Mouse (Mus musculus) layer of hippocampus, postnatal 14 days (tissue): ENCODE results near the gene Adgrg1. TPM values are rescaled to one million over a fixed set of nuclear protein-coding genes. Genes with fewer than 3 reads are reported as not detected.

Experiments
- DNase-seq, 2 experiments: peaks; one replicate each; pipeline ENCODE4 v3.0.0; 2021 to 2022; ENCODE audit warnings: low spot score in 2 of 2, mixed read lengths in 1 of 2
- total RNA-seq, 2 experiments: library from RNA; stranded (reverse); gene quantifications; 2 replicates each; pipeline ENCODE4 v1.2.3; 2021

The Adgrg1 gene
- total RNA-seq, 2 experiments from 2014 or later, result 113 to 146 TPM

DNA sequence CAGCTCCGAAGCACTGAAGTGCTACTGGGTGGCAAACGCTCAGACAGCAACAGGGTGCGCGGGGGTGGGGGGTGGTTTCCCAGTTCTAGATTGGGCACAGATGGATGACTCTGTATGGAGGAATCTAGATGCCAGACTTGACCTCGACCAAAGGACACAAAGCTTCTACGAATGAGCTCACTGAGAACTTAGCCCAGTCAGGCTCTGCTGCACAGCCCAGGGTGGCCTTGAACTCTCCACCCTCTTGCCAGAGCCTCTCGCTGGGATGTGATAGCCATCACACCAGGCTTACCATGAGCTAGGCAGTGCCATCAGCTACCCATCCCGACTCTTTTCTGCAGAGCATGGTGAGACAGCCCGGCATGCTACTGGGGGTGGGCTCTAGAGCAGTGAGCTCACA, 765 bp upstream of the Adgrg1 start:
- no peak for DNase-seq

DNA sequence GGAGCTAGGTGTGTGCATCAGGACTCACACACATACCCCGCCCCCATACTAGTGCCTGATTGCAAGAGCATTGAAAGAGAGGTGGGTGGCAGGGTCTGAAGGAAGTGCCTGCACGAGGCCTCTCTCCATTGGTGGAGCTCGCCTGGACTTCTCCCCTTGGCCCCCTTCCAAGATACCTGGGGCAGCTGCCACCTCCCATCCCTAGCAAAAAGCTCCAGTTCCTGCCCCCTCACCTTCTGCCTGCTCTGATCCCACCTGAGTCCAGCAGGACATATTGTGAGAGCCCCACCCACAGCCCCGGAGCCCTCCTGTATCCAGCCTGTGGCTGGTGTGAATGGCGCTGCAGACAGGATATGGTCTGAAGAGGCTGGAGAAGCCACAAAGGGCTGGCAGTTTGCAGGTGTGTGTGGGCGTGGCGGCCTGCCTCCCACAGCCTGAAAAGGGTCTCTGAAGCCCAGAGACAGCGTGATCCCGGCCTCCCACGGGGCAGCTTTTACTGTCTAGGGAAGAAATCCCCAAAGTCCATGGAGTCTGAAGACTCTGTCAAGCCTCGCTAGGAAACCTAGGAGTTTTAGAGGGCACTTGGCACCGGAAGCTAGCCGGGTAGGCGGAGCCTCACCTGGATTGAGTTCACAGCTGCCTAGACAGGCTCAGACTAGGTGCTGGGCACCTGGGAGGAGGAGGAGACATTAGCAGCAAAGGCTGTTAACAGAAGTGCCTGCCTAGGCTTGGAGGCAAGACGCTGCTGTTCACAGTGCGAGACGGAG, 2.3 kb downstream of the Adgrg1 start:
- DNase-seq, result no peak

DNA sequence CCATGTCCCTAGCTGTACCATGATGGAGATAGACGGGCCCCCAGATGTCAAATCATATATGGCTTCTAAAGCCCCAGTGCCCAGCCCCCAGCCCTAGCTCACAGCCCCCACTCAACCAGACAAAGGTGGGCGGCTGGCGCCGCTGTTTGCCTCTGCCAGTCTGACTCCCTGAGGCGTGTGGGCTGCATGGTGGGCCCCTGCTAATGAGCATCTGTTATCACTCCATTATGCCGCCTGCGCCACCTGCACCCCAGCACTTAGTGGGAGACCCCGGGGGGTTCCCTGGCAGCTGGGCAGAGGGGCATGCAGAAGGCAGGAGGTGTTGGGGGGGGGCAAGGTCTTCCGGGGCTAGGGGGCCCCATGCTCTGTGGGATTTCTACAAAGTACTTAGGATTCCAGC, 3.6 kb downstream of the Adgrg1 start:
- DNase-seq, result no peak

DNA sequence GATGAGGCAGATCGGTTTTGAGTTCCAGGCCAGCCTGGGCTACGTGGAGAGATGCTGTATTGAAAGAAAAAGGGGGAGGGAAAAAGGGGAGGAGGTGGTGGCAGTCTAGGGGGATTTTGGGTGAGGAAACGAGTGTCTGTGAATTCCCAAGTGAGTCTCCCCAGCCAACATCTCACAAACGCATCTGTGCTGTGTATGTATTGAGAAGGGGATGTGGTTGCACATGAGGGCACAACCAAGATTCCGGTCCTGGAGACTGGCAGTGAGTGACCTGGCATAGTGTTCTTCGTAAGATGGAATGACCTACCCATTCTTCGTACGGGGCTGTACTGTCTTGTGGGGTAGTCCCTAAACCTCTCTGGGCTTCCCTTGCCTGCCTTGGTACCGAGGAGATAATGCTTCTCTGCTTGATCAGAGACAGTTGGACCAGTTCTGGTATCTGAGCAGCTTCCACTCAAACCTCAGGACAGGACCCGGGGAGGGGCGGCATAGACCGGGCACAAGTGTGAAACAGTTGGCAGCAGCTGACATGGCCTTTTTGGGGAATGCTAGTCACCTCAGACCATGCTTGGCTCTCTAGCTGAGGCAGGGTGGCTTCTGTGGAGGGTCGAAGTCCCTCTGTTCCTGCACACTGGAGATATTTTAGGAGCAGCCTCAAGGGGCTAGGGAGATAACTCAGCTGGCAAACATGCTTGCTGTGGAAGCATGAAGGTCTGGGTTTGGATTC, 4.2 kb downstream of the Adgrg1 start:
- DNase-seq, result no peak

DNA sequence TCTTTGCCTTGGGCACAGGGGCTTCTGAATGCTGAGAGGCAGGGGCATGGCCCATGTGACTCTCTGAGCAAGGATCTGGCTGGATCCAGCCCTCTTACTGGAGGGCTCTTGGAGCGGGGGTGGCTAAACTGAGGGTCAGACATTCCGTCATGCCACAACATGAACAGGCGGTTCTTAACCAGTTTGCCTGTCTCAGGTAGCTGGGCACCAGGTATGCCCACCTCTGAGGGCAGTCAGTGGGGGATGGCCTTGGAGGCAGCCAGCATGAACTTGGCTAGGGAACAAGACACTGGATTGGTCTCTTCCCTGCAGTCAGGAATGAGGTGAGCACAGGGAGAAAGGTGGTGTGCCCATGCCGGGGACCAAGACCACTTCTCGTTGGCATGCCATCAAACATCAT, 5.6 kb downstream of the Adgrg1 start:
- DNase-seq, result no peak

DNA sequence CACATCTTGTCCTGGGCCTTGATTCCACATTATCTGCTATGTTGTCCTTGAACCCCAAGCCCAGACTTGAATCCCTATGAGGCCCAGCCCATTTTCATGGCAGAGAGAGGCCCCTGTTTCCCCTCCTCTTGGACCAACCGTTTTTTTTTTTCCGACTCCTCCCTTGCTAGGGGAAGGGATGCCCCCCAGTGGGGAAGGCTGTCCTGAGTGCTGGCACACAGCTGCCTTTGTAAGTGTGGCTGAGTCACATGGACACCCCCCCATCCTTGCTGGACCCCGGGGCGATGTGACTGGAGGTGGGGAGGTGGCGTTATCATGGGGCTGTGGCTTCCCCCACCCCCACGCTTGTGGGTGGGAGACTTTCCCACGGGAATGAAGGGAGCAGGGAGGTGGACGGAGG, 6.4 kb downstream of the Adgrg1 start:
- no peak for DNase-seq

DNA sequence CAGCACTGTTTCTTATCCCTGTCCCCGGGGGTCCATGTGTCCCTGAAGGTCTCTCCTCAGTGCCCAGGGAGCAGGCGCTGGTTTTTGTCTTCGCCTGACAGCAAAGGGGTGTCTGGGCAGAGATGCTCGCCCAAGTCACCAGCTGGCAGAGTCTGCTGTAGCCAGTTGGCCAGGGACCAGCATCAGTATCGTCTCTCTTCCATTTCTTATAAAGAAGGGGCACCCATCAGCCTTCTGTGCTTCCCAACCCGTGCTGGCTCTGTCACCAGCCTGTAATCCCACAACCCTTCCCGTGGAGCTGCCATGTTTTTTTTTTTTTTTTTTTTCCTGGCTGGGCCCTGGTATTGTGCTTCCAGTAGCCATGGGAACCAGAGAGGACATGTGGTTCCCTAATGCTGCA, 7.3 kb downstream of the Adgrg1 start:
- peak in 1 of 2 experiments; percentile 79 for DNase-seq

DNA sequence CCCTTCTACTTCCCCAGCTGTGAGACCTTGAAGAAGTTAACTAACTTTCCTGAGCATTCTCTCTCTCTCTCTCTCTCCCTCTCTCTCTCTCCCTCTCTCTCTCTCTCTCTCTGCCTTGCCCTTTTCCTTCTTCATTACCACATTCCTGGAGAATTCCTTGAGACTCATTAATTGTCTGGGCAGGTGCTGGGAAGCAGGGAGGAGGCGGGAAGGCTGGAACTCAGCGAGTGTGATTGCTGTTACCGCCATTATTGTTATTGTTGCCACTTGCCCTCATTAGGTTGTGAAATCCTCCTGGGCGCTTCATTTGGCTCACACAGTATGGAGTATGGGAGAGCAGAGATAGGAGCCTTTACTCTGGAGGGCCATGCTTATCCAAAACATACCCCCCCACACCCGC, 8.6 kb downstream of the Adgrg1 start:
- no peak for DNase-seq

DNA sequence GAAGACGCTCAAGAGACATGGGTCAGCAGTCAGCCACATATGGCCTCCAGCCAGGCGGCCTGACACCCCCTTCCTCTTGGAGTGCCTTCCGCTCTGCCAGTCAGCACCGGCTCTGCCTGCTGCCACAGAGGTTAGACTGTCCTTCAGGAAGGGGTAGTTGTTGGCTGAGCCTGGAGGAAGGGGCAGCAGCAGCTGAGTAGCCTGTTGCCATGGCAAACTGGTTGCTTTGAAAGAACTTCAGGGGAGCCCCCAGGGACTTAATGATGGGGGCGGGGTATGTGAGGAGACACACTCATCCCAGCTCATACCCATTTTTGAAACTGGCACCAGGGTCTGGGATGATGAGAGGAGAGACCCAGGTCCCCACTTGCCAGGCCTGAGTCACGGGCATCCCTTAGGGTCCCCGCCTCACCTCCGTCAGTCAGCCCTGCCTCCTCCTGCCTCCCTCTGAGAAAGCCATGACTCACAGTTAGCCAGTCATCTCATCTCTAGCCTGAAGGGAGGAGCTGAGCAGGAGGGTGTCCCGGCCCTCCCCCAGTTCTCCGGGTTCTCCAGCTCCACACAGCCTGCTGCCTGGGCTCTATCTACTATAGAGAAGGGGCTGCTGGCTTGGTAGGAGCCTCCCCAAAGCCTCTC, 9.4 kb downstream of the Adgrg1 start:
- DNase-seq, result no peak

DNA sequence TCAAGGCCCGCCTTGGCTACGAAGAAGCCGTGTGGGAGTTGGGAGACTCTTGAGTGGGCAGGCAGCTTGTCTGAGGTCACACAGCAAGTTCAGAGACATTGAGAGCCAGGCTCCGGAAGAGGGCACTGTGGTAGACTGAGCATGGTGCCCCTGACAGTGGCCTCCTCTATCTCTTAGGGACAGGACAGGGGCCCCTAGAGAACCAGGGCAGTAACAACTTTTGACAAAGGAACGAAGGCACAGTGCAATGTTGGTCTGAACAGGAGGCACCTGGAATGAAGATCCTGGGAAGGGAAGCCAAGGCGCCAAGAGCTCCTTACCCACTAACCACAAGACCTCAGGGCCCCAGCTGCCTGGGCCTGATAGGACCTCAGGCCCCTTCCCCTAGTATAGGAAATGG, 10.5 kb downstream of the Adgrg1 start:
- no peak for DNase-seq

DNA sequence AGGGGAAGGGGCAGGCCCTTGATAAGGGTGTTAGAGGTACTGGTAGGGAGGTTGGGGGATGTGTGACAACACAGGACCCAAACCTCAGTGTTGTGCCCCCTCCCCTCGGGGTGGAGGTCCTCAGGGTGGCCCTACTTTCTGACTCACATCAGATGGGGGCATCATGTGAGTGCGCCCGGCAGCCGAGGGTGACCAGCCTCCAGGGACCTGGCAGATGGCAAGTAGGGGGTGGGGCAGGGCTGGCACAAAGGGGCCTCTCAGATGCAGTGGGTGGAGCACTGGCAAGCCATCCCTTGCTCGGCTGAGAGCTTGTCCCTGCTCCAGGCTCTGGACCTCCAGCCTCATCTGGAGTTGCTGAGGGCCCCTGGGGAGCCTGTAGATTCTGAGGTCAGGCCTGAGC, 12.1 kb downstream of the Adgrg1 start:
- DNase-seq, result peak in 1 of 2 experiments; percentile 73

DNA sequence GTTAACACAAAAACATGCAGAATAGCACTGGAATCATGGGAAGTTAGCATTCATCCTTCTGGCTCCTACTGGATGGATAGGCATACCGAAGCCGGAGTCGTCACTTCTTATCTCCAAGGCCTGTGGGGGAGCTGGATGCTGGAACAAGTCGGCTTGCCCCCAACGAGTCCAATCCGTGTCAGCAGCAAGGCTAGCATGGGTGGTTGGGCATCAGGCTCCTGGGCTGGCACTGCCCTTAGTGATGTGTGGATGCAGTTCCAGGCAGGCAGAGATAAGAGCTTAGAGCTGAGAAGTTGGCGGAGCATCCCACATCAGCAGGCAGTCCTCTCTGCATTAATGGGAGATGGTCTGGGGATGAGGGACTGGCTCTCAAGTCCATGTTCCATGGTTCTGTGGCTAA, 13.0 kb downstream of the Adgrg1 start:
- DNase-seq, result no peak

DNA sequence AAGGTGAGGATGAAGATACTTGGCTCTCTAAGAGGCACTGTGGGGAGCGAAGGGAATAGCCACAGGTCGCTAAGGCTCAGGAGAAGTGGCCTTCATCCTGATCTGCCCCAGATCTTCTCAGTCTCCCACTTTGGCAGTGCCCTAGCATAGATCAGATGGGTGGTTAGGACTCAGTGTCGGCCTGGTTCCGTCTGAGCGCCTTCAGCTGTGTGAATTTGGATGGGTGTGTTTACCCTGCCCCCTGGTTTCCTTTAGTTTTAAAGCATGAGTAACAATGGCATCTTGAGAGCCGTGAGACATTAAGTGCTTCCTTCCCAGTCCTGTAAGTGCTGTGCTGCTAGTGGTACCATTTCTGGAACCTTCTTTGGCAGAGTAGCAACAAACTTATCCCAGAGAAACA, 14.1 kb downstream of the Adgrg1 start:
- DNase-seq, result no peak

DNA sequence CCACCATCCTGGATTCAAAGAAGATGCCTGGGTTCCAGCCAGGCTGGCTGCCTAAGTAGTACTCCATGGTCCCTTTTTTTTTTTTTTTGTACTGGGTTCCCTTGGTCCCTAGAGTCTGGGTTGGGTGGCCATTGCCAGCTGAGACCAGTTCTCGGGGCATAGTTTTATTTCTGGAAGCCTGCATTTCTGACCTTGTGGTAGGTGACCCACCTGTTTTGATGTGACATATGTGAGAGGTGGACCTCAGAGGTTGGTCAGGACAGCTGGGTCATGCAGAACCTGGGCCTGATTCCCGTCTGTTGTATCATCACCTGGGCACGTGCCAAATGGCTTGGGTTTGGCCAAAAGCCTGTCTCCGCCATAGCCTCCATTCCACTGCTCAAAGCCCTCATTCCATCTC, 15.2 kb downstream of the Adgrg1 start:
- DNase-seq, result no peak

DNA sequence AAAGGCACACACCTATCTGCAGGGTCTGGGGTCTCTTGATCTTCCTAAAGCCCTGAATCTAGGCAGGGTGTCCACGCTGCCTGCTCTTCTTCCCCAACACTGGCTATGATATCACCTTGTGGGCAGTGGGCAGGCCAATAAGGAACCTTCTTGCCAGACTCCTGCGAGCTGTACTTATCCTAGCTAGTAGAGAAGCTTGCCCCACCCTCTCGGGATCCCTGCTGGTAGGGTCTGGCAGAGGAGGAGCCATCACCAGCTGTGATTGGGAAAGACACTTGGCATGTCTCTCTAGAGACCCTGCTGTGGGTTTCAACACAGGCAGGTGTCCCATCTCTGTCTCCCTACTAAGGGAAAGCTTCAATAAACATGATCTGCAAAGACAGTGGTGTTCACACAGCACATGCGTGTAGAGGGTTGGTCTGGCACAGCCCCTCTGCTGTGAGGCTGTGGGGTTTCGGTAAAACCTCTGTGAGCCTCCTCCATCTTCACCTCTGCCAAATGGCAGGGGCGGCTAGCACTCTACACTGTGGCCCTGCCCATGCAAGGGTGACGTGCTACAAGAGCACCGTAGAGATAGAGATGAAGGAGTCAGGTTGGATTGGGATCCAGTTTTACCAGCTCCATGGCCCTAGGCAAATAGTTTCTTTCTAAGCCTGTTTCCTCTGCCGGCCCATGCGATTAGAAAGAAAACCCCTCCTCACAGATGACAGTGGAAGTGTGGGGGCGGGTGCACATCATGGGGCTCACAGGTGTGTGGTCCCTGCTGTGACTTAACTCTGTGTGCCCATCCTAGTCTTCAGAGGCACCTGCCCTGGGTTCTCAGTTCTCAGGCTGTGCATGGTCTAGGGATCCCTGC, 16.3 kb downstream of the Adgrg1 start:
- no peak for DNase-seq

DNA sequence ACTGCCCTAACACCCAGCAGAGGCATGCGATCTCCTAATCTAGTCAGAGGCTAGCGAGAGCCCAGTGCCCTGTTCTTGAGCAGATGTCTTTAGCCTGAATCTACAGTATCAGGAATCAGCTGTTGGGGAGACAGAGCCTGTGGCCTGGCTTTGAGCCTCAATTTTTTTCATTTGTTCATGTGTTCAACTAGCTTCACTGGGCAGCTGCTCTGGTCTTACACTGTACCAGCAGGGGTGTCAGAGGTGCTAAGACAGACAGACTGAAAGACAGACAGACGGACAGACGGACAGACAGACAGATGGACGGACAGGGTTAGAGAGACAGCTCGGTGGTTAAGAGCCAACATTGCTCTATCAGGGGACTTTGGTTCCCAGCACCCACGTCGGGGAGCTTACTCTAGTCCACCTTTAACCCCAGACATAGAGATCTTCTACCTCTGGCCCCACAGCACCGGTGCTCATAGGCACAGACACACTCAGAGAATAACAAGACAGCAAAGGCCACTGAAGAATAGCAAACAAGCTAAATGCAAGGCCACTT, 17.0 kb downstream of the Adgrg1 start:
- no peak for DNase-seq

DNA sequence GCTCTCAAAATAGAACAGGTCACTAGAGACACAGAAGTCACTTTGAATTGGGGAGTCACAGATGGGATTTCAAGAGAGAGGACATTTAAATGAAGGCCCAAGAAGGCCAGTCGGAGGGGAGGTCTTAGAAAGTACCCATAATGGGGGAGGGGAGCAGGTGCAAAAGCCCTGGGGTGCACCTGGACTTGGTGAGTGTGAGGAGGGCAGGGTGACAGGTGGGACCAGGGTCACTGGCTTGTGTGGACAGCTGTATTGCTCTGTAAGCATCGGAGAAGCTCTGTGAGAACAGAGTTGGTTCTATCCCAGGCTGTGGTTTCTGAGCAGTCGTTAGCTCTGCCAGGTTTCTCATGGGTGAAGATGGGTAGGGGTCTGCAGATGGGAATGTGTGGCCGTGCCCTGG, 17.5 kb downstream of the Adgrg1 start:
- DNase-seq, result no peak

DNA sequence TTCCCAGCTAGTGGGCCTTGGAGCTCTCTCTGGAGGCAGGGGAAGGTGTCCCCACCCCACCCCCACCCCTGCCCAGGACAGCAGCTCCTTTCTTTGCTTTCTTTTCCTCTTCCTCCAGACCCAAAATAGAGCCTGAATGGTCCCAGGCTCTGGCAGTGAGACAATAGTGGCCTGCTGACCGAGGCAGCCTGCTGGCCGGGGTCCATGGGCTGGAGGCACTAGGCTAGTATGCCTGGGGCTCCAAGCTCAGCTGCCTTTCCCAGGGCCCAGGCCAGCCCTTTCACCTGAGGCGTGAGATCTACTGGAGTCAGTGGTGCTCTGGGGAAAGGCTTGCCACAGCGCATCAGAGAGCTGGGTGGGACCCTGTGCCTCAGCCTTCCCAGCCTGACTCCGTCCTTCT, 18.0 kb downstream of the Adgrg1 start:
- DNase-seq, result peak in 1 of 2 experiments; percentile 85

DNA sequence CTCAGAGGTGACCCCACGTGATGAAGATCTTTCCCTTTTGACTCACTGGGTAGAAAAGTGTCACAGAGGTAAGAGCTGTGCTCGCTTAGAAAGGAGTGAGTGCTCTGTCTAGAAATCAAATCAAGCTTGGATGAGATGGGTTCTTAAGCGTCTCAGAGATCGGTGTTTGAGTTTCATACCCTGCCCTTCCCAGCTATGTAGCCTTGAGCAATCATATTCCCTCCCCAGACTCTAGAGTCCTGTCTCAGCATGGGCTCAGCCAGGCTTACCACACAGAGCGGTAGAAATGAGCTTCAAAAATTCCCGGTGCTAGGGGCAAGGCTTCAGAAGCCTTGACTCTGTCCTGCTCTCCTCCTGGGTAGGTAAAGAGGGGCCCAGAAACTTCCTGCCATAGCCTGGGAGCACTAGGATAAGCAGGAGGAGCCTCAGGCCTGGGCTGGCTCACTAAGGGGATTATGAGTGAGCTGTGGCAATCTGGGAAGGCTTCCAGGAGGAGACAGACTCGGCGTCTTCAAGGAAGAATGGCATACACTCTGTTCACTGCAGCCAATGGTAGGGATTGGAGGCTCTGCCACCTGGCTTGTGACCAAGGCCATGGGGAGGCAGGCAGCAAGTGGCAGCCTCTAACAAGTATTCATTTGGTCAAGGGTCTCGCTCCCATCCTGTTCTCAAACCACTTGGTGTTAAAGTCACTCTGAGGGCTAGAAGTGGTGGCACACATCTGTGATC, 18.6 kb downstream of the Adgrg1 start:
- DNase-seq, result peak in 1 of 2 experiments; percentile 66

DNA sequence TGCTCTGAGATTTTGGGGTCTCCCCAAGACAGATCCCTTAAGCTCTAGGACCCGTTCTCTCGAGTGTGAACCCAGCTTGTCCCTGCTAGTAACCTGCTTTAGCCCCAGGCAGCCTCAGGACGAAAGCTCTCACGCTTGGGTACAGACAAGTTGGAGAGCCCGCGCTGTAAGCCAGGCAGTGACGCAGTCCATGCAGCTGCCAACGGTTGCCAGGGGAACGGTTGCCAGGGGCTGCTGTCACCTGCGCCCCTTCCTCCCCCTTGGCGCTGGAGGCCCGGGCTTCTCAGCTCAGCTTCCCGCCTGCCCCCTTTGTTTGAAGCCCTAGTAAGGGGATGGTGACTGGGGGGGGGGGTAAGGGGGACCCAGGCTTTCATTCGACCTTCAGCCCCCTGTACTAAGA, 19.5 kb downstream of the Adgrg1 start:
- DNase-seq, result peak; percentile 86 to 94
